Mouse (Mus musculus): Measurements from ENCODE around the gene Trp53.
A peak's percentile ranks its signal among the peaks of the same experiment; 100 is the strongest.
"Not testable (repeated sequence)": the region's sequence is repeated elsewhere in the genome, so short reads cannot be mapped to it uniquely, and the experiment has no call there.

The Trp53 gene

DNA sequence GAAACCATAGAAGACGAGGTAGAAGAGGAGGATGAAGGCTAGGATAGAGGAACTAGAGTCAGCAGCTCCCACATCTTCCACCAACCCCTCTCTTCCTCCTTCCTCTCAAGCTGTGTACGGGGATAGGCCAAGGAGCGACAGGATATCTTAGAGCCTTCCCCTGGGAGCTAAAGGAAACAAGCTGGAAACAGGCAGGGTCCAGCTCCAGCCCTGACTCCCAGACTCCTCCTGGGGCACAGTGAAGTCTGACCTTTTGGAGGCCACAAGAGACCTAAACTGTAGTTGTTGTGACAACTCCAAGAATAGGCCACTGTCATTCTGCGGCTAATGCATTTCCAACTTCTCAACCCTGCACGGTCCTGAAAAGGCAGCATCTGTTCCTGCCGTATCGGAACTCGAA is 23.4 kb downstream of the Trp53 start:
- DNase-seq: no peak

DNA sequence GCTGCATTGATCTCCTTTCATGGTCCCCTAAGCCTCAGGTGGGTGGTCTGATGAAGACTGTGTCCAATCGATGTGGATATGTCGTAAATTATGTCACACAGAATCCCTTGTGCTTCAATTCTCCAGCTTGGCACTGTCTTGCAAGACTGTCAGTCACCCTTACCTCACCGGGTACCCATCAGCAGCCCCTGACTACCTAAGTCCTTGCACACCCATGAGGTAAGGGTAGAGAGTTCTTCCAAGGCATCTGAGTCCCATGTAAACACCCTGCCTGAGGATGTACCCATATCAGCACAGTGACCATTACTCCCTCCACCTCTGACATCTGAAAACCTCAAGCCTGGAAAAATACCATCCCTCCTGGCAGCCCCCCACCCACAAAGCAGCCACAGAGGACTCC is 24.2 kb downstream of the Trp53 start:
- DNase-seq: no peak

DNA sequence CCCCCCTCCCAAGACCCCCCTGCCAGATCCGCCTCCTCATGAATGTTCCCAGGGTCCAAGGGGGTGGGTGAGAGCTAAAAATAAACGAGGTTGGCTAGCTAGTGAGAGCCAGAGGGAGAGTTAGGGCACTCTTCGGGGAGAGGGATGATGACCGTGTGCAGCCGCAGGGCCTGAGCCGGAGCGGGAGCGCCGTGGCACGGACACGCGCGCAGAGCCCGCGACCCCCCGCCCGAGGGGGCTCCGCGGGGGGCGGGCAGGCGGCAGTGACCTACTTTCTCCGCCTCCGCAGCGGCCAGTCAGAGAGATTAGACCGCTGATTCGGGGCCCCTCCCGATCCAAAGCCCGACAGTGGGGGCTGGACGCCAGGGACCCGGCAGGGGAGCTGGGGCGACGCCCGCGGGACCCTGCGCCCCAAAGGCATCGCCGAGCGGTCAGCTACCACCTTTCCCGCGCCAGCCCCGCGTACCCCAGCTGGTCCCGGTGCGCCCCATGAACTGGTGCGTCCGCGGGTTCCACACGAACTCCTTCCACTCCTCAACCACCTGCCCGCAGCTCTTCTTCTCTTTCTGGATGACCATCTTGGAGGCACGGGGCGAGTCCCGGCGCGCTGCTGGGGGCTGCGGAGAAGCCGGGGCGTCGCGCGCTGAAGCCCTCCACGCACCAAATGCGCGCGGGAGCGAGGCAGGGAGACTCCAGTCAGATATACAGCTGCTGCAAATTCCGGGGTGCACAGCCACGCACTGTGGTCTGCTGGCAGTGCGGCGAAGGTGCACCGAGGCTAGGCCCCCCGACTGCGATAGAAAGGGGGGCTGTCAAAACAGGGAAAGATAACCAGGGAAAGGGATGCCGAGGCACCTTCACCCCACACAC is 24.9 kb downstream of the Trp53 start:
- DNase-seq: peak; percentile 39

- DNase-seq: peak; percentile 87
These were observed 25.7 kb downstream of the Trp53 start, which contains the start of gene Atp1b2 for GRCm38 (mm10) chr11:69605726-69606490. Atp1b2 (minus strand) TSS chr11:69605942.

GRCm38 (mm10) chr11:69606491-69606795 is 26.3 kb downstream of the Trp53 start:
- DNase-seq: no peak

DNA sequence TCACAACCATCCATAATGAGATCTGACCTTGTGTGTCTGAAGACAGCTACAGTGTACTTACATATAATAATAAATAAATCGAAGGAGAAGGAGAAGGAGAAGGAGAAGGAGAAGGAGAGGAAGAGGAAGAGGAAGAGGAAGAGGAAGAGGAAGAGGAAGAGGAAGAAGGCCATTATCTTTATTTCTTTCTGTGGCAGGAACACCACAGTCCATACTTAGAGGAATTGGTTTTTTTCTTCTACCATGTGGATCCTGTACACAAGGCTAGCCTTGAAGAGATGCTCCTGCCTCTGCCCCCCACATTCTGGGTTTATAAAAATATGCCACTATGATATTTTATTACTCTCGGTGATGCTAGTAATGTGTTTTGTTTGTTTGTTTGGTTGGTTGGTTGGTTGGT is 26.7 kb downstream of the Trp53 start:
- no peak for DNase-seq

DNA sequence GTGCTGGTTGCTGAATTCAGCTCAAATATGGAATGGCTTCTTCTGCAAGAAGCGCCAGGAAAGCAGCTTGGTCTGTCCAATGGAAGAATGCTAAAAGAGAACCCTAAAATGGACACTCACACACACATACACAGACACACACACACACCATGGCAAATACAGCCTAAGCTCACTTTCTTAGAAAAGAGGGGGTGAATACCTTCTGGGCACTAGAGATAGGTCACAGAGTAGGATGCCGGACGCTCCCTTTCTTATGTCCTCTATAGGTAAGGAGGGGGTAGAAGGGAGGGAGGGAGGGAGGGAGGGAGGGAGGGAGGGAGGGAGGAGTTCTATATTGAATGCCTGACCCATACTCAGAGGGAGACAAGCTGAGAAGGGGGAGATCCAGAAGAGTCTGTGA is 28.4 kb downstream of the Trp53 start:
- DNase-seq: no peak

GRCm38 (mm10) chr11:69609416-69609815 is 29.3 kb downstream of the Trp53 start:
- no peak for DNase-seq

DNA sequence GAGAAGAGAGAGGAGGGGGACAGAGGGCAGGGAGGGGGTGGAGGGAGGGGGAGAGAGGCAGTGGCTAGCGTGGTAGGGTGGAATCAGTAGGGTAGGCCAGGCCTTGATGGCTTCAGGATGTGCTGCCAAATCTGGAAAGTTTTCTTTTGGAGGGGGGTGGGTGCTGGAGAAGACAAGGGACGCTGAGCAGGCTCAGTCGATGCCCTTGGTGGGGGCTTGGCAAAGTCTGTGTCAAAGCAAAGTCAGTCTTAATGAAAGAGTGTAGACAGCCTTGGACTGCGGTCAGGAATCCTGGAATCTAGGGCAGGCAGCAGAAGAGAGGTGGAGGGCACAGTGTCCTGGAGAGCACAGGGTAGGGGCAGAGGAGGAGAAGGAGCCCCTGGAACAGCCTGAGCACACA is 30.7 kb downstream of the Trp53 start:
- no peak for DNase-seq

DNA sequence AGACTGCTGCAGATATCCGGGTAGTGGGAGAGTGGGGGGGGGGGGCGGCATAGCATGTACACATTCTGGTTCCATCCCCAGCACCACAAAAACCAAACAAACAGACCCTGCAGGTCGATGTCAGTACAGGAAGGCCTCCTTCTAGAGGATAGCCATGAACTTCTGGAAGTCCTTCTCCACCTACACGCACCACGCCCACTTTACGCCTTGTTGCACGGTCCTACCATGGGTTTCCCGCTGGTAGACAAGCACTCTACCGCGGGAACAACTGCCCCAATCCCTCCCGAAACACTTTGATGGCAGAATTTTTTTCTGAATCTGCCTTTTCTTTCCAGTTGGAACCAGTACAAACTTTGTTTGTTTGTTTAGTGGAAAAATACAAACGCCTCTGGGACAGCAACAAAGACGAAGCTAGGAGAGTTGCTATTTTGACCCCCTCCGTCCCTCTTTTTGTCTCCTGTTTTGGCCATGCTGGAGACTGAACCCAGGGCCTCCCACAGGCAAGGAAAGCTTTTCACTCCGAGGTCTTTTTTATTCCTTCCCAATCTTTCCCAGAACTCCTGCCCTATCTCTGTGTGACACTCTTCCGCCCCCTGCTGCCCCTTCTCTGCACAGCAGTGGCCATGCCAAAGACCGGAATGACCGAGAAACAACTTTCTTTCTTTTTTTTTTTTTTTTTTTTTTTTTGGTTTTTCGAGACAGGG is 33.5 kb downstream of the Trp53 start:
- peak; percentile 86 for DNase-seq

GRCm38 (mm10) chr11:69614257-69614588 is 34.1 kb downstream of the Trp53 start:
- DNase-seq: not testable (repeated sequence)

DNA sequence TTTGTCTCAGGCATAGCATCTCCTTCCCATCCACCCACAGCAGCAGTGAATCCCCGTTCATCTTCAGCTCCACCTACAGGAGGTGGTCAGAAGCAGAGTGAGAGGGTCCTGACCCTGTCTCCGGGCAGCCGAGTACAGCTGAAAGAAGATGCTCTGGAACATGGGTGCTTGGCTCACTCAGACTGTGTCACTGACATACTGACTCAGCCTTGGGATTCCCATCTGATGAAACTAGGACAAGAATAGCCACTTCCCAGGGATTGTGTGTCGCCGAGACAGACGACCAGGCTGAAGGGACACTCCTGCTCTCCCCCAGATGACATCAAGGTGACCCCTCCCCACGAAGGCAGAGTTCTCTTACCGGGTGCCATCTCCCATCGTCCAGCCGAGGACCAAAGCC is 36.6 kb downstream of the Trp53 start:
- no peak for DNase-seq

- DNase-seq: no peak
These were observed 37.6 kb downstream of the Trp53 start, which contains the start of gene Shbg for GRCm38 (mm10) chr11:69617805-69618204. Shbg (minus strand) TSS chr11:69617905.

- no peak for DNase-seq
These were observed 40.4 kb downstream of the Trp53 start for GRCm38 (mm10) chr11:69620394-69621081.

GRCm38 (mm10) chr11:69621571-69622268 is 41.6 kb downstream of the Trp53 start, which contains the start of gene Sat2:
Sat2 (plus strand) TSS chr11:69622024.
- peak; percentile 93 for DNase-seq

DNA sequence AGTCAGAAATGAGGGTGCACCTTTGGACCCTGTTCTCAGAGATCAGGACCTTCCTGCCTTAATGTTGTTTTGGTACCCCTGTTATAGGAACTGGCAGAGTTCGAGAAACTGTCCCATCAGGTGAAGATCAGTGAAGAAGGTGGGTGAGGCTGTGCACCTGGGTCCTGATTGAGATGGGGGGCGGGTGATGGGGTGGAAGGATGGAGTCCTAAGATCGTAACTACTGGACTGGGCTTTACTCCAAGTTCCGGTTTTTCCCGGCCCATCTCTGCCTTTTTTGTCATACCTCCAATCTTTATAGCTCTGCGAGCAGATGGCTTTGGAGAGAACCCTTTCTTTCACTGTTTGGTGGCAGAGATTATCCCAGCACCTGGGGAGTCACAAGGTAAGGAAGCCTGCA is 42.2 kb downstream of the Trp53 start:
- no peak for DNase-seq

DNA sequence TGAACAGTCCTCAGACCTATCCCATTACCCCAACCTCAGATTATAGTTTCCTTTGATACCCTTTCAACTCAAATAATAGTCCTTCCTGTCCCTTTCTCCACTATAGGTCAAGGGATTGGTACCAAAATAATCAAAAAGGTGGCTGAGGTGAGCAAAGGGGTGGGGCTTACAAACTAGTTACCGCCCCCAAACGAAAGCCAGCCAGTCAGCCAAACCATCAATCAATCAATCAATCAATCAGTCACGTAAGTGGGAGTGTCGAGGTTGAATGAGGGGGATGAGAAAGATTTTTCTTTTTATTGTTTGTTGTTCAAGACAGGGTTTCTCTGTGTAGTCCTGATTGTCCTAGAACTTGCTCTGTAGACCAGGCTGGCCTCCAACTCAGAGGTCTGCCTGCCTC is 42.8 kb downstream of the Trp53 start:
- DNase-seq: no peak

GRCm38 (mm10) chr11:69624339-69624738 is 44.2 kb downstream of the Trp53 start:
- DNase-seq: not testable (repeated sequence)

DNA sequence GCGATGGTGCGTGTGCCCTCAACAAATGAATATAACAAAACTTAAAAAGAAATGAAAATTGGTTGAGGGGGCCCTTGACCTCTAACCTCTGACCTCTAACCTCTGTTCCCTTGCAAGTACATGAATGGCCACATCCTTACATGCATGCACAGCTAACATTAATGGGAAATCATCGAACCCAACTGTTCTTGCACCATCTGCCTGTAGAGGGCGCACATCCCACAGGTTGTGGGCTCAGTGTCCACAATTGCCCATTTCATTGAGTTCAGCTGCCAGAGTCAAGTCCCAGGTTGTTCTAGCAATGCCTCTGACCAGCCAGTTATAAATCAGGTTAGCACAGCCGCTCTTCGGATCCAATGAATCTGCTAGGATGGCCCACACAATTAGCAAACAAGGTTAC is 48.1 kb downstream of the Trp53 start:
- peak; percentile 89 for DNase-seq

- DNase-seq: peak; percentile 21
These were observed 49.6 kb downstream of the Trp53 start for GRCm38 (mm10) chr11:69629802-69630201.

- DNase-seq: peak; percentile 99
These were observed 52.3 kb downstream of the Trp53 start, which contains the start of gene Fxr2 for GRCm38 (mm10) chr11:69632284-69633089. Fxr2 (plus strand) TSS chr11:69632990.
